Mouse (Mus musculus) midbrain, embryonic 14.5 days (tissue): Measurements from ENCODE around the gene Gucy1a1. TPM values are rescaled to one million over a fixed set of nuclear protein-coding genes. Genes with fewer than 3 reads are reported as not detected.
A peak's percentile ranks its signal among the peaks of the same experiment; 100 is the strongest.

Source experiments
- ATAC-seq: fragments of 200-750 bp; cut with Nextera tagmentation; 2 replicates; pipeline ENCODE4 v1.8.0; 2017; ENCODE audit warnings: moderate number of reproducible peaks, moderate library complexity; ENCODE audit not compliant: low FRiP score, low TSS enrichment
- DNase-seq: peaks from one replicate; pipeline ENCODE4 v3.0.0-alpha.2; 2015
- H3K27ac ChIP-seq: fragments of 300-500 bp; sonication (generic); replicated peaks from 2 replicates; pipeline ENCODE4 v1.5.1; 2014; ENCODE audit warnings: mild to moderate bottlenecking, low read depth, low read length, moderate library complexity
- H3K27me3 ChIP-seq: fragments of 300-500 bp; sonication (generic); 2 replicates; pipeline ENCODE4 v1.6.1; 2014; ENCODE audit warnings: low read length, control low read depth, mixed read lengths; ENCODE audit not compliant: control insufficient read depth, insufficient read depth
- H3K36me3 ChIP-seq: fragments of 300-500 bp; sonication (generic); 2 replicates; pipeline ENCODE4 v1.6.1; 2014; ENCODE audit warnings: low read length, control low read depth; ENCODE audit not compliant: control insufficient read depth, insufficient read depth
- H3K4me1 ChIP-seq: fragments of 300-500 bp; sonication (generic); 2 replicates; pipeline ENCODE4 v1.6.1; 2014; ENCODE audit warnings: mild to moderate bottlenecking, antibody characterized with exemption, low read length, control low read depth; ENCODE audit not compliant: control insufficient read depth, insufficient read depth
- H3K4me2 ChIP-seq: fragments of 300-500 bp; sonication (generic); 2 replicates; pipeline ENCODE4 v1.6.1; 2014; ENCODE audit warnings: mild to moderate bottlenecking, low read length, moderate library complexity
- H3K4me3 ChIP-seq: fragments of 300-500 bp; sonication (generic); replicated peaks from 2 replicates; pipeline ENCODE4 v1.5.1; 2014; ENCODE audit warnings: low read depth, low read length
- H3K9ac ChIP-seq: fragments of 300-500 bp; sonication (generic); replicated peaks from 2 replicates; pipeline ENCODE4 v1.6.1; 2014; ENCODE audit warnings: mild to moderate bottlenecking, low read length, moderate library complexity
- H3K9me3 ChIP-seq: fragments of 300-500 bp; sonication (generic); 2 replicates; pipeline ENCODE4 v1.6.1; 2016; ENCODE audit warnings: low read length, control low read depth, mixed read lengths; ENCODE audit not compliant: control insufficient read depth
- WGBS: fragments of 180-500 bp; shearing (Covaris S2); extraction: QIAGEN DNeasy Blood & Tissue Kit; methylation state at CpG from one replicate; pipeline ENCODE4 v1.1.7; 2014; 5-methylcytosine and 5-hydroxymethylcytosine counted together
- polyA plus RNA-seq: library from polyadenylated mRNA; unstranded; fragments of >200 nt; fragmentation: Nextera tagmentation; extraction: Ambion mirVana; gene quantifications from 2 replicates; pipeline ENCODE4 v1.2.1, GENCODE M21; 2014

Gucy1a1 gene
- polyA plus RNA-seq, 1 experiment from 2014 or later, result 19.9 TPM

DNA sequence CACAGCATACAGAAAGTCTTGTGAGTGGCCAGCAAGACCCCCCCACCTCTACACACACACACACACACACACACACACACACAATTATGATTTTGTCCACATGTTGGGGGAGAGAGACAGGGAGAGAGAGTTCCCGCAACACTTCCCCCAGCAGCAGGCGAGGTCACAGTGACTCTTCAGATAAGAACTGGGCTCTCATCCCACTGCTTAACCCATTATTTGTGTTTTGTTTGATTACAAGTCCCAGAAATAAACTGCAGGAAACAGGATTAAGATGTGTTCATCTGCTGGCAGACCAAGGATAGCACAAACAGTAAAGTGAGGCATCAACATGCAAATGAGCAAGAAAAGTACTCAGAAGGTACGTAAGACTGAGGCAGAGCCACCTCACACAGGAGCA is 33.6 kb downstream of the Gucy1a1 start:
- no peak for ATAC-seq
- Histone ChIP-seq H3K36me3 (no peaks in the 10 kb centered on the region), H3K9me3 (no peaks in the 10 kb centered on the region), H3K4me1 (no peaks in the 10 kb centered on the region), H3K4me2 (no peak overlapping the region), H3K9ac (no peak overlapping the region), H3K4me3 (no peak overlapping the region), H3K27ac (no peak overlapping the region), H3K27me3 (no peaks in the 10 kb centered on the region)
- DNase-seq, result no peak
- 67% methylated on average over 3 of the region's 3 CpGs for WGBS

DNA sequence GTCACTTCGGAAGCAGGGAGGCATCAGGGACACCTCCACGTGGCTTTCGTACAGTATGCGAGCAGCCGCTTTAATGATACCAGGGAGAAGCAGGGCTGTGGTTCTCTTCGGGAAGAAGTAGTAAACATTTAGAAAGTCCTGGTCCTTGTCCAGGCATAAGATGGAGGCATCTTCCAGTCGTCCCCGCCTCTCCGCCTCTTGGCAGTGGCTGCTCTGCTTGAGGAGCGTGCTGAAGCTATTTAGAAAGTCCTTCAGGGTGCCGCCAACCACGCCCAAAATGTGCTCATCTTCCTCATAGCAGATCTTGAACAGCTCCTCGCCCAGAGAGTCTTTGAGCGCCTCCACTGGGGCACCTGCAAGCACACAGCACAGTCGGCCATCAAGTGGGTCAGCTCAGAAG is 36.6 kb downstream of the Gucy1a1 start:
- DNase-seq, result no peak
- Histone ChIP-seq H3K4me1 (no peaks in the 10 kb centered on the region), H3K9me3 (no peaks in the 10 kb centered on the region), H3K9ac (no peak overlapping the region), H3K4me3 (no peak overlapping the region), H3K27ac (no peak overlapping the region), H3K36me3 (no peaks in the 10 kb centered on the region), H3K27me3 (no peaks in the 10 kb centered on the region), H3K4me2 (no peak overlapping the region)
- no peak for ATAC-seq
- 93% methylated on average over 15 of the region's 15 CpGs for WGBS

DNA sequence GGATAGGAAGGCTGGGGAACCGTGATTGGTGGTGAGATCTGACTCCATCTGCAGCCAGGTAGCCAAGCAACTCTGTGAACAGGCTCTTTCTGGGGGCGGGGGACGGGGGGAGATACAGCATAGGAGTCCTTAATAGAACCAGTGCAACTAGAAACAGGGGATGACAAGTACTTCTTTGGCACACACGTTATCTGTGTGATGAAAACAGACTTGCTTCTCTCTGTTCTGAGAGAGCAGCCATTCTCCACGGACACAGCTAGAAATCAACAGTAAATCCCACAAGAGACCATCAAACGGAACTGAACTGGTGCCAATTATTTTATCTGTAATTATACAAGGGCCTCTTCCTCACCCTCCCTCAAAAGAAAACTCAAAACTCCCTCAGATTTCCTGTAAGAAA is 41.4 kb downstream of the Gucy1a1 start:
- Histone ChIP-seq H3K36me3 (no peaks in the 10 kb centered on the region), H3K9me3 (no peaks in the 10 kb centered on the region), H3K4me3 (no peak overlapping the region), H3K9ac (no peak overlapping the region), H3K4me1 (no peaks in the 10 kb centered on the region), H3K27me3 (no peaks in the 10 kb centered on the region), H3K4me2 (no peak overlapping the region), H3K27ac (no peak overlapping the region)
- no peak for DNase-seq
- WGBS, result 66% methylated on average over 6 of the region's 6 CpGs
- no peak for ATAC-seq

DNA sequence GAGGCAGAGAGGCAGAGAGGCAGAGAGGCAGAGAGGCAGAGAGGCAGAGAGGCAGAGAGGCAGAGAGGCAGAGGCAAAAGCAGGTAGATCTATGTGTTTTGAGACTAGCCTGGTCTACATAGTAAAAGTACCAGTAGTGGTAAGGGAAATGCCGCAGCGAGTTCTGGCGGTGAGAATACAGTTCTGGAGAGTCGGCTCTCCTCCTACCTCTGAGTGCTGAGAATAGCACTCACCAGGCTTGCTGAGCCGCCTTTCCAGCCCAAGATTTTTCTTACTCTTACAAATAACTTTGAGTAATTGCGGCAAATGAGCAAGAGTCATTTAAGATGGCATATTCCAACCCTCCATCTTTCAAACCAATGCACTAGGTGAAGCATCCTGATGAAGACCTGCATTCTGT is 46.5 kb downstream of the Gucy1a1 start:
- H3K4me3 ChIP-seq, result no peak overlapping the region
- no peak overlapping the region for H3K27ac ChIP-seq
- no peak overlapping the region for H3K9ac ChIP-seq
- no peak overlapping the region for H3K4me2 ChIP-seq
- no peaks in the 10 kb centered on the region for H3K36me3 ChIP-seq
- no peaks in the 10 kb centered on the region for H3K9me3 ChIP-seq
- H3K27me3 ChIP-seq, result no peaks in the 10 kb centered on the region
- ATAC-seq (no peak), DNase-seq (no peak)
- H3K4me1 ChIP-seq, result no peaks in the 10 kb centered on the region
- WGBS, result 89% methylated on average over 6 of the region's 6 CpGs

DNA sequence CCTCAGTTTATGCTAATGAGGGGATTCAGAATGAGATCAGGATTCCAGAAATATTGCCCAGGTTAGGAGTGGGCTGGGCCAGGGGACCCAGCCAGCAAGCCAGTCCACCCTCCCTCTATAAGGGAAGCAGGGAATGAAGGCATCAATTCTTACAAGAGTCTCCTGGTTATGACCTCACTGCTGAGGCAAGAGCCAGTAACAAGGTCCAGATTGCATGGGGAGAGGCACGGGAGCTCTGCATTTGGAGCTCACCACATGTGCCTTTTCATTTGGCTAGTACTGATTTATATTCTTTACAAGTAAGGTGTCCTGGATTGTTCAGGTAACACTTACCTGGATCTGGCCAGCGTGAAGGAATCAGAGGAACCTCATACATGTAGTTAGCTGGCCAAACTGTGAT is 48.8 kb downstream of the Gucy1a1 start:
- H3K9me3 ChIP-seq, result no peaks in the 10 kb centered on the region
- no peak overlapping the region for H3K27ac ChIP-seq
- DNase-seq, result no peak
- no peak overlapping the region for H3K4me3 ChIP-seq
- H3K36me3 ChIP-seq, result no peaks in the 10 kb centered on the region
- no peak overlapping the region for H3K9ac ChIP-seq
- H3K27me3 ChIP-seq, result no peaks in the 10 kb centered on the region
- H3K4me1 ChIP-seq, result no peaks in the 10 kb centered on the region
- no peak for ATAC-seq
- WGBS, result 88% methylated on average over 2 of the region's 2 CpGs
- H3K4me2 ChIP-seq, result no peak overlapping the region

DNA sequence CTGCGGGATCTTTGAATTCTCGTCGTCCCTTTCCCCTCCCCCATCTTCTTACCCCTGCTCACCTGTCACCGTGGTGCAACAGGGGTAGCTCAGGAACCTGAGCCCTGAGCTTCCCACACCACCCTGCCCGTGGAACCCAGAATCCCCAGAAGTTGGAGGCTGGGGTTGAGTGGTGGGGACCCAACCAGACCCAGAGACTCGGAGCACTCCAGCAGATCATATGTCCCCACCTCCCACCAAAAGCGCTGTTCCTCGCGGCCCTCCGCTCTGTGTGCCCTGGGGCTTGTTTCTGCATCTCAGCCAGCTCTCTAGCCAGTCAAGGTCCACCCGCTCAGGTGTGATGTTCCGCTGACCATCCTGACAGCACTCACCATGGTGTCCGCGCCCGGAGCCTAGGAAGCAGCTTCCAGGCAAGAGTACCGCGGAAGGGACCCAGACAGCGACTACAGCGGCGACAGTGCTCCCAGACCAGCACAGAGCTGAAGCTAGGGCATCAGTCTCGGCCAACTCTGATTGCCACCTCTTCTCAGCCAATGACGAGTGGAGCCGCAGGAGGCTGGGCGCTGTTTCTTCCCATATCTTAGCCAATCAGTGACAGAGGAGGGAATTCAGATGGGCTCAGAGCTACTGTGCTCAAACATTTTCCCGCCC is 71.3 kb downstream of the Gucy1a1 start, which contains the start of gene Gucy1b1:
TSS of gene Gucy1b1 (minus strand) at position 489 of the 651 bp plus-strand sequence.
- WGBS, result 1% methylated on average over 25 of the region's 25 CpGs
- Histone ChIP-seq H3K9me3 (no peaks in the 10 kb centered on the region), H3K9ac (peak within 1 kb of the TSS; percentile 70), H3K4me1 (0 out of 2 replicates have a peak, but pooled peaks cover 7% of the 10 kb centered on the region), H3K4me3 (peak within 1 kb of the TSS; percentile 67), H3K27ac (peak within 1 kb of the TSS; percentile 82), H3K36me3 (no peaks in the 10 kb centered on the region), H3K27me3 (no peaks in the 10 kb centered on the region), H3K4me2 (peak within 1 kb of the TSS; percentile 66)
- DNase-seq, result peak; percentile 92
- ATAC-seq, result peak; percentile 98

DNA sequence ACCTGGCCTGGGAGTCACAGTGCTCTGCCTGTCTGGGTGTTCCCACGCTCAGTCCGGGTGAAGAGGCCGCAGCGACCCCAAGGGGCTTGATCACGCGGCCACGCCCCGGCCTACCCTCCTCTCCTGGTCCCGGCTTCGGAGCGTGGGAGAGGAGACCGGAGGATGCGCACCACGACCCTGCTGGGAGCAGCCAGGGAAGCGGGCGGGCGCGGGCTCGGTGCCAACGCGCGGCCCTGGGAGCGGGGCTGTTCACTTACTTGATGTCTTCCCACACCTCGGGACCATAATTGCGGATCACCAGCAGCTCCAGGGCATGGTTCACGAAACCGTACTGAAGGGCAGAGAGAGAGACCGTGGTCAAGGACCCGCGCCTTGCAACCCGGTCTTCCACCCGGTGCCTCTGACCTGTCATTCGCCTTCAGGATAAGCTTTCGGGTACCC is 71.8 kb downstream of the Gucy1a1 start:
- H3K27me3 ChIP-seq, result no peaks in the 10 kb centered on the region
- H3K27ac ChIP-seq, result peak overlapping the region; percentile 82; the same call in 1 of the 2 replicates
- DNase-seq (peak; percentile 79), ATAC-seq (peak; percentile 69)
- H3K9ac ChIP-seq, result peak overlapping the region; percentile 70
- peak overlapping the region; percentile 67 for H3K4me3 ChIP-seq
- H3K36me3 ChIP-seq, result no peaks in the 10 kb centered on the region
- H3K4me2 ChIP-seq, result peak overlapping the region; percentile 66
- 0 out of 2 replicates have a peak, but pooled peaks cover 7% of the 10 kb centered on the region for H3K4me1 ChIP-seq
- no peaks in the 10 kb centered on the region for H3K9me3 ChIP-seq
- WGBS, result under 1% methylated on average over 34 of the region's 34 CpGs

DNA sequence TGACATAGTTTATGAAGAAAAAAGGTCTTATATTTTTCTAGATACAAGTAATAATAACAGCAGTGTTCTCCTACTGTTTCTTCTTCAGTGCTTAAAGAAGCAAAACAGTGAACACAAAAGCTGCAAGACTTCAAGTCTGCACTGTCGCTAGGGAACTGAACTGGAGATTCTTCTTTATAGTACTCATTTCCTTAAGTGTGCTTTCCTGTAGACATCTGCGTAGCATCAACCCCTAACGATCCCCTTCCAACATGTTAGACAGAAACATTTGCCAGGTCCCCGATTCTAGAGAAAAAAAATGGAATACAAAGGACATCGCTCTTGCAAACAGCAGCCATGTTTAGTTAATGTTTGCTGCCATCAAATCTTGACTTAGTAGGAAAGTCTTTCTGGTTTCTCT is 77.8 kb downstream of the Gucy1a1 start:
- ATAC-seq, result no peak
- Histone ChIP-seq H3K4me1 (0 out of 2 replicates have a peak, but pooled peaks cover 9% of the 10 kb centered on the region), H3K9ac (no peak overlapping the region), H3K9me3 (no peaks in the 10 kb centered on the region), H3K4me2 (no peak overlapping the region), H3K4me3 (no peak overlapping the region), H3K27ac (no peak overlapping the region), H3K27me3 (no peaks in the 10 kb centered on the region), H3K36me3 (no peaks in the 10 kb centered on the region)
- DNase-seq, result no peak
- WGBS, result 92% methylated on average over 5 of the region's 5 CpGs
